In the genomic region with DNA sequence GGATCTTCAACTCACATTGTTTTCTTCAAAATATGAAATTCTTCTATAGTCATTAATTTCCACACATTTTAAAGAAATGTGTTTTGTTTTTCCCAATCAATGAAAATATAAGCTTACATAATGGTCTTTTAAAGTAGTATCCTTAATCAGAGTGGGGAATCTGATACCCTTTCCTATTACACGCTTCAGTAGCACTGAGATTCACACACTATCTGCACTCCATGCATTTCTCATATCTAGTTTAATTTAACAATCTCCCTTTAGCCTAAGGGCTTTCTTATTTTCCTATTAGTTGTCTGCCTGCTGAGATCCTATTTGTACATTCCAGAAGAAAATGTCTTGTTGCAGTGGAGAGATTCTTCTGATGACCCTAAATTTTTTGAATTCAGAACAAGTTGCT, we compare ENCODE assay signal across 20 mouse cellular contexts.
DNase-seq lines count a peak whose midpoint lies in the region; ATAC-seq lines count a peak whose summit lies in the region.
"Had no signal": no experiment of that assay in that cellular context is flagged by ENCODE, and none has a peak within 500 bp of the region (broad histone marks: within the 10 kb centered on the region; RNA-seq: fewer than 3 reads in every experiment).

No protein-coding gene starts in this region.

- no peak for DNase-seq in hindbrain, embryonic 11.5 days (ENCODE audit: low spot score)
- peak; percentile 8 for DNase-seq in midbrain, embryonic 14.5 days
- DNase-seq: adrenal gland, adult 8-10 months; adrenal gland, postnatal 25 days; cerebellum, adult 18-20 months; cerebellum, adult 9-10 months; cerebellum, postnatal 14 days; forebrain, postnatal 0 days; gastrocnemius, adult 2 months; gastrocnemius, postnatal 14 days; heart, adult 11 months had no signal

- no peak overlapping the region for H3K27ac ChIP-seq in hindbrain, embryonic 12.5 days
- H3K27ac ChIP-seq in hindbrain, embryonic 11.5 days (ENCODE audit: low read depth, low read length), result no peak overlapping the region
- no peak overlapping the region for H3K27ac ChIP-seq in midbrain, embryonic 14.5 days (replicated peaks; ENCODE audit: low read depth, low read length)
- H3K27ac ChIP-seq in midbrain, embryonic 15.5 days, result no peak overlapping the region
- peak overlapping the region; percentile 43; the same call in 1 of the 2 replicates for H3K27ac ChIP-seq in neural tube, embryonic 13.5 days (replicated peaks)
- no peak overlapping the region for H3K27ac ChIP-seq in neural tube, embryonic 15.5 days (replicated peaks)
- H3K27ac ChIP-seq: embryonic facial prominence, embryonic 12.5 days; embryonic facial prominence, embryonic 15.5 days; gastrocnemius, adult 2 months had no signal

- peak; percentile 58; the same call in 1 of the 2 replicates for ATAC-seq in hindbrain, embryonic 12.5 days (ENCODE audit: low FRiP score)
- ATAC-seq in hindbrain, embryonic 11.5 days (ENCODE audit: low FRiP score), result no peak
- no peak for ATAC-seq in midbrain, embryonic 14.5 days (ENCODE audit: low FRiP score, low TSS enrichment)
- ATAC-seq in midbrain, embryonic 15.5 days (replicated peaks), result no peak
- 0 out of 2 replicates have a peak, but pooled peaks have one; percentile 61 for ATAC-seq in neural tube, embryonic 13.5 days (ENCODE audit: low read depth)
- ATAC-seq in neural tube, embryonic 15.5 days (ENCODE audit: low FRiP score), result no peak
- ATAC-seq: activated CD4-positive, CD25-positive, alpha-beta regulatory T cell, adult 4 months; forebrain, embryonic 14.5 days; forebrain, postnatal 0 days had no signal

- no peak overlapping the region for H3K4me2 ChIP-seq in hindbrain, embryonic 12.5 days (replicated peaks)
- no peak overlapping the region for H3K4me2 ChIP-seq in hindbrain, embryonic 11.5 days (replicated peaks; ENCODE audit: low read depth, low read length)
- H3K4me2 ChIP-seq in midbrain, embryonic 14.5 days (ENCODE audit: low read length), result no peak overlapping the region
- no peak overlapping the region for H3K4me2 ChIP-seq in midbrain, embryonic 15.5 days
- H3K4me2 ChIP-seq in neural tube, embryonic 13.5 days, result no peak overlapping the region
- H3K4me2 ChIP-seq in neural tube, embryonic 15.5 days, result no peak overlapping the region
- H3K4me2 ChIP-seq: embryonic facial prominence, embryonic 12.5 days; embryonic facial prominence, embryonic 15.5 days; heart, embryonic 11.5 days had no signal

- 90% methylated on average over 1 of the region's 1 CpGs for WGBS in hindbrain, embryonic 12.5 days
- WGBS in hindbrain, embryonic 11.5 days, result 84% methylated on average over 1 of the region's 1 CpGs
- WGBS in midbrain, embryonic 14.5 days, result 78% methylated on average over 1 of the region's 1 CpGs
- WGBS in midbrain, embryonic 15.5 days, result 72% methylated on average over 1 of the region's 1 CpGs
- WGBS in neural tube, embryonic 13.5 days, result 80% methylated on average over 1 of the region's 1 CpGs
- WGBS in neural tube, embryonic 15.5 days, result 71% methylated on average over 1 of the region's 1 CpGs

- no peak overlapping the region for H3K4me3 ChIP-seq in hindbrain, embryonic 12.5 days
- H3K4me3 ChIP-seq in hindbrain, embryonic 11.5 days (ENCODE audit: low read depth, low read length), result no peak overlapping the region
- H3K4me3 ChIP-seq in midbrain, embryonic 14.5 days (replicated peaks; ENCODE audit: low read depth, low read length), result no peak overlapping the region
- H3K4me3 ChIP-seq in midbrain, embryonic 15.5 days, result no peak overlapping the region
- H3K4me3 ChIP-seq in neural tube, embryonic 13.5 days, result no peak overlapping the region
- no peak overlapping the region for H3K4me3 ChIP-seq in neural tube, embryonic 15.5 days (replicated peaks)
- H3K4me3 ChIP-seq: embryonic facial prominence, embryonic 12.5 days; embryonic facial prominence, embryonic 15.5 days; gastrocnemius, adult 2 months had no signal

- no peak overlapping the region for H3K9ac ChIP-seq in hindbrain, embryonic 12.5 days
- H3K9ac ChIP-seq in hindbrain, embryonic 11.5 days (ENCODE audit: low read depth, low read length), result no peak overlapping the region
- no peak overlapping the region for H3K9ac ChIP-seq in midbrain, embryonic 14.5 days (replicated peaks; ENCODE audit: low read length)
- H3K9ac ChIP-seq in midbrain, embryonic 15.5 days, result no peak overlapping the region
- H3K9ac ChIP-seq in neural tube, embryonic 13.5 days, result no peak overlapping the region
- no peak overlapping the region for H3K9ac ChIP-seq in neural tube, embryonic 15.5 days (replicated peaks)
- H3K9ac ChIP-seq: embryonic facial prominence, embryonic 12.5 days; embryonic facial prominence, embryonic 15.5 days; forebrain, postnatal 0 days had no signal

- no peaks in the 10 kb centered on the region for H3K27me3 ChIP-seq in hindbrain, embryonic 12.5 days
- H3K27me3 ChIP-seq in hindbrain, embryonic 11.5 days (ENCODE audit: control insufficient read depth, insufficient read depth, low read length), result no peaks in the 10 kb centered on the region
- H3K27me3 ChIP-seq in midbrain, embryonic 14.5 days (ENCODE audit: control insufficient read depth, insufficient read depth, low read length), result no peaks in the 10 kb centered on the region
- H3K27me3 ChIP-seq in midbrain, embryonic 15.5 days (replicated peaks), result no peaks in the 10 kb centered on the region
- no peaks in the 10 kb centered on the region for H3K27me3 ChIP-seq in neural tube, embryonic 13.5 days
- H3K27me3 ChIP-seq in neural tube, embryonic 15.5 days (replicated peaks), result no peaks in the 10 kb centered on the region
- H3K27me3 ChIP-seq: embryonic facial prominence, embryonic 12.5 days; embryonic facial prominence, embryonic 15.5 days had no signal

- H3K9me3 ChIP-seq in hindbrain, embryonic 12.5 days (replicated peaks), result no peaks in the 10 kb centered on the region
- H3K9me3 ChIP-seq in hindbrain, embryonic 11.5 days (ENCODE audit: control insufficient read depth, low read length), result no peaks in the 10 kb centered on the region
- H3K9me3 ChIP-seq in midbrain, embryonic 14.5 days (ENCODE audit: control insufficient read depth, low read length), result no peaks in the 10 kb centered on the region
- no peaks in the 10 kb centered on the region for H3K9me3 ChIP-seq in midbrain, embryonic 15.5 days
- H3K9me3 ChIP-seq in neural tube, embryonic 13.5 days, result no peaks in the 10 kb centered on the region
- no peaks in the 10 kb centered on the region for H3K9me3 ChIP-seq in neural tube, embryonic 15.5 days (replicated peaks)
- H3K9me3 ChIP-seq: embryonic facial prominence, embryonic 12.5 days; embryonic facial prominence, embryonic 15.5 days had no signal

- no peaks in the 10 kb centered on the region for H3K36me3 ChIP-seq in hindbrain, embryonic 12.5 days
- H3K36me3 ChIP-seq in hindbrain, embryonic 11.5 days (ENCODE audit: control insufficient read depth, insufficient read depth, low read length), result no peaks in the 10 kb centered on the region
- H3K36me3 ChIP-seq in midbrain, embryonic 14.5 days (ENCODE audit: control insufficient read depth, insufficient read depth, low read length), result no peaks in the 10 kb centered on the region
- H3K36me3 ChIP-seq in midbrain, embryonic 15.5 days (replicated peaks), result no peaks in the 10 kb centered on the region
- no peaks in the 10 kb centered on the region for H3K36me3 ChIP-seq in neural tube, embryonic 13.5 days
- H3K36me3 ChIP-seq in neural tube, embryonic 15.5 days, result no peaks in the 10 kb centered on the region
- H3K36me3 ChIP-seq: embryonic facial prominence, embryonic 12.5 days; embryonic facial prominence, embryonic 15.5 days had no signal

- no peaks in the 10 kb centered on the region for H3K4me1 ChIP-seq in hindbrain, embryonic 12.5 days
- no peaks in the 10 kb centered on the region for H3K4me1 ChIP-seq in hindbrain, embryonic 11.5 days (replicated peaks; ENCODE audit: control insufficient read depth, insufficient read depth, low read length)
- H3K4me1 ChIP-seq in midbrain, embryonic 14.5 days (ENCODE audit: control insufficient read depth, insufficient read depth, low read length), result no peaks in the 10 kb centered on the region
- H3K4me1 ChIP-seq in midbrain, embryonic 15.5 days, result no peaks in the 10 kb centered on the region
- H3K4me1 ChIP-seq in neural tube, embryonic 13.5 days (replicated peaks), result no peaks in the 10 kb centered on the region
- H3K4me1 ChIP-seq in neural tube, embryonic 15.5 days, result no peaks in the 10 kb centered on the region
- H3K4me1 ChIP-seq: embryonic facial prominence, embryonic 12.5 days; embryonic facial prominence, embryonic 15.5 days had no signal

Comparison
In these comparisons a context has a peak if more than half of its experiments do, and no peak if none do; other contexts are left out.
1. ATAC-seq: peak in hindbrain, embryonic 12.5 days (single experiment) and neural tube, embryonic 13.5 days (single experiment); none in hindbrain, embryonic 11.5 days (single experiment), midbrain, embryonic 14.5 days (single experiment), midbrain, embryonic 15.5 days (single experiment) and neural tube, embryonic 15.5 days (single experiment).